Mouse (Mus musculus): Measurements from ENCODE around the gene Chka.

GRCm38 (mm10) chr19:3849251-3849650 lies 2.3 kb upstream of the Chka start:
- no peak for TF ChIP-seq CTCF (IDR thresholded peaks at IDR 0.05; ENCODE audit: borderline replicate concordance, control insufficient read depth, extremely low read depth, insufficient read depth, low read length, poor library complexity)
- TF ChIP-seq POLR2A (IDR thresholded peaks at IDR 0.05; ENCODE audit: control insufficient read depth, extremely low read depth, insufficient read depth, low read length, poor library complexity), result no peak

Data from thymus, adult 2 months (tissue).